Mouse (Mus musculus) ES-E14 (cell line): ENCODE measurements around the gene Igbp1b.

Source experiments
- CHD2 ChIP-seq: IDR thresholded peaks from 2 replicates; pipeline ENCODE4 v1.6.1; 2014; ENCODE audit warnings: mild to moderate bottlenecking, low read depth, low read length, inconsistent platforms
- HCFC1 ChIP-seq: IDR thresholded peaks from 2 replicates; pipeline ENCODE4 v1.6.1; 2012; ENCODE audit warnings: low read length, inconsistent platforms, borderline replicate concordance; ENCODE audit not compliant: insufficient read depth
- MAFK ChIP-seq: IDR thresholded peaks from 2 replicates; pipeline ENCODE4 v1.6.1; 2014; ENCODE audit warnings: mild to moderate bottlenecking, low read depth, low read length, inconsistent platforms; ENCODE audit not compliant: insufficient read depth
- ZC3H11A ChIP-seq: IDR thresholded peaks from 2 replicates; pipeline ENCODE4 v1.6.1; 2012; ENCODE audit warnings: low read depth, mild to moderate bottlenecking, inconsistent platforms, low read length, borderline replicate concordance
- ZNF384 ChIP-seq: IDR thresholded peaks from 2 replicates; pipeline ENCODE4 v1.6.1; 2012; ENCODE audit warnings: low read depth, low read length, inconsistent platforms

DNA sequence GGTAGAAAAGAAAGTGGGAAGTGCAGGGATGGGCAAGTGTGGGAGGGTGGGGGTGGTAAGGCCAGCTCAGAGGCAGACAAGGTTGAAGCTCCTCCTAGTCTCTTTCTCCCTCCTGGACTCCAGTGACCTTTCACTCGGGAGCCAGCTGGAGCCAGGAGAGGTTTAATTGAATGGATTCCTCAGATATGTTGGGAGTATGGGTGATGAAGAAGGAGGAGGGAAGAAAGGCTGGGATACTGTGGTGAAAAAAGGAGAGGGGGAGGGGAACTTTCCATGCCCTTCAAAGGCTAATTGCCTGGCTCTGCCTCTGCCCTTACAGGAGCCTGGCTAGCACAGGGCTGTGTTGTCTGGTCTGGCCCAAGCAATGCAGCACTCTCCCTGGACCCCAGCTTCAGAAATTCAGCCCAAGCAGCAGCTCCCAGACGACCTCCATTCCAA is 14.4 kb upstream of the Igbp1b start:
- no peak for TF ChIP-seq CHD2
- TF ChIP-seq MAFK, result no peak
- TF ChIP-seq ZC3H11A, result no peak
- TF ChIP-seq HCFC1, result no peak
- no peak for TF ChIP-seq ZNF384
